Mouse (Mus musculus): ENCODE data around the gene Zmiz1.

Gene Zmiz1

DNA sequence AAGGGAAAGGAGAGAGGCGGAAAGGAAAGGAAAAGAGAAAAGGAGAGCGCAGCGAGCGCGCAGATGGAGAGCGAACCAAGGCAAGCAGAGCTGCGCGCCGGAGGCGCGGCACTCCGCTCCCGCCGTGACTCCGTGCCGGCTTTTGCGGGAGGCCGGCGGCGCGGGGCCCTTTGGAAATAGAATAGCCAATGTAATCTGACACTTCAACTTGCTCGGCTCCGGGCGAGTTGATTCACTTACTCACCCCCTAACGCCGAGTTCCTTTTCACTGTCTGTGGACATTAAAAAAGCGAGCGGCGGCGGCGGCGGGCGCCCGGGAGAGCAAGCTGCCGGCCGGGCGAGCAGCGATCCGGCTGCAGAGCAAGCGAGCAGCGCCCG lies at the start of gene Zmiz1:
Gene Zmiz1 (plus strand): TSS at position 170 of the 378 bp plus-strand sequence.
- DNase-seq (ENCODE audit: low read depth): peak; percentile 88

DNA sequence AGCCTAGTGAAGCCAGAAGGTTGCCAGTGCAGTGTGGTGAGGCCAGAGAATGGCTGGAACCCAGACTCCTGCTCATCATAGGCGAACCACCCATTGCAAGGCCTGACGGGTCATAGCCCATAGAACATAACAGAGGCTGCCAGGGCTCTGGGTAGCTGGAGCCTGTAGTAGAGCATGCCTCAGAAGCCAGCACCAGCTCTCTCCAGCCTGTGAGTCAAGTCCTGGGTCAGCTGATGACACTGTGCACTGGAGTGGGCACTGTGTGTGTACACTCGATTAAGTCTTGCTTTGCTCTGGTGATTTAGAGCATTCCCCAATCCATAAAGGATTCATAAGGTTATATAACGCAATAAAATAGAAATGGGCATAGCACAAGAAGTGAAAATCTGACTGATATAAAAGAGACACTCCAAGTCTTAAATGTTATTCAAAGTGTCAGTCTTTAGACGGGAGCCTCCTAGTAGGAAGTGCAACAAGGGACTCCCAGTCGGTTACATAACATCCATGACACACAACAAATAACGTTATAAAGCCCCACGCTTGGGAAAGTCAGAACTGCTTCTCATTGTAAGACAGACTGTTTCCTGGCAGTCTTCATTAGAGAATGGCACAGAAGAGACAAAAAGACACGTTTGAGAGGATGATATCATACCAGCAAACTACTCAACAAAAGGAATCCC lies 47.0 kb upstream of the Zmiz1 start:
- no peak for DNase-seq (ENCODE audit: low read depth)

DNA sequence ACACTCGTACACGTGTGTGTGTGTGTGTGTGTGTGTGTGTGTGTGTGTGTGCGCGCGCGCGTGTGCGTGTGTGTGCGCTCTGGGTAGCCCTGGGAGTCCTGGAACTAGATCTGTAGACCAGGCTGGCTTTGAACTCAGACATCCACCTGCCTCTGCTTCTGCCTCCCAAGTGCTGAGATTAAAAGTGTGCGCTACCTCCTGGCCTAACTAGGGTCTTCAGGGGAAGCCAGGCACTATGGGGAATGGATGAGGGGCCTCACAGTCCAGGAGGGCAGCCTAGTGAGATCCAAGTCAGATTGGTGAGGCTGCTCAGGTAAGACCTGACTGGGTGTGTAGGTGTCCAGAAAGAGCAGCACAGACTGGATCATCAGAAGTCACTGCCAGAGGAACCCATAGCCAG lies 46.2 kb upstream of the Zmiz1 start:
- DNase-seq (ENCODE audit: low read depth): no peak

DNA sequence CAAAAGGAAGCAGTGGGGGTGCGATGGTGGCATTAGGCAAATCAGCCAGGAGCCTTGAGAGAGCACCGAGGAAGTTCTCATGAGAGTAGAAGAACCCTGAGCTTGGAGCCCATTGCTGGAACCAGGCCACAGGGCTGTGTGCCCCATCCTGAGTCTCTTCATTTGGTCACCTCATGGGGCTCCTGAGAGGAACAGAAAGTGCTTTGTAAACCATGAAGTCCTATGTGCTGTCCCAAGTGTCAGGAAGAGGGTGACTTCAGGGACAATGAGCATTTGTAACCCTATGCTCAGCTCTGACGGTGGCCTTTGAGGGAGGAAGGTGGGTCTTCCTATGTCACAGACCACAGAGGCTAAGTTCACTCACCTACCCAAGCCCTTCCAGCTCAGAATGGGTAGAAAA lies 45.5 kb upstream of the Zmiz1 start:
- no peak for DNase-seq (ENCODE audit: low read depth)

DNA sequence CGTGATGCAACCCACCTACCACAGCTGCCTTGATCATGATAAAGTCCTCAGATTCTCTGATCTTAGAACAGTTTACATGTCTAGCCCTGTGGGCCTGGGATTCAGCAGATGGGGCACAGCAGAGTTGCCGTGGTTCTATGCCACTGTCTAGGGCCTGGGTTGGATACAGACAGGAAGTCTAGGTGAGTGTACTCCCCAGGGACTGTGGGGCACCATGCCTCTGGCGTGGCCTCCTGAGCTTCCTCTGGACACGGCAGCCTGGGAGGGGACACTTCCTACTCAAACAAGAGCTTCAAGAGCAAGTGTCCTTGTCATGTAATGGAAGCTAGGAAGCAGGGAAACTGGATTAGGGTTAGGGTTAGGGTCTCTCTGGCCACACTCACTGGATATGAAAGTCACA lies 44.9 kb upstream of the Zmiz1 start:
- no peak for DNase-seq (ENCODE audit: low read depth)

DNA sequence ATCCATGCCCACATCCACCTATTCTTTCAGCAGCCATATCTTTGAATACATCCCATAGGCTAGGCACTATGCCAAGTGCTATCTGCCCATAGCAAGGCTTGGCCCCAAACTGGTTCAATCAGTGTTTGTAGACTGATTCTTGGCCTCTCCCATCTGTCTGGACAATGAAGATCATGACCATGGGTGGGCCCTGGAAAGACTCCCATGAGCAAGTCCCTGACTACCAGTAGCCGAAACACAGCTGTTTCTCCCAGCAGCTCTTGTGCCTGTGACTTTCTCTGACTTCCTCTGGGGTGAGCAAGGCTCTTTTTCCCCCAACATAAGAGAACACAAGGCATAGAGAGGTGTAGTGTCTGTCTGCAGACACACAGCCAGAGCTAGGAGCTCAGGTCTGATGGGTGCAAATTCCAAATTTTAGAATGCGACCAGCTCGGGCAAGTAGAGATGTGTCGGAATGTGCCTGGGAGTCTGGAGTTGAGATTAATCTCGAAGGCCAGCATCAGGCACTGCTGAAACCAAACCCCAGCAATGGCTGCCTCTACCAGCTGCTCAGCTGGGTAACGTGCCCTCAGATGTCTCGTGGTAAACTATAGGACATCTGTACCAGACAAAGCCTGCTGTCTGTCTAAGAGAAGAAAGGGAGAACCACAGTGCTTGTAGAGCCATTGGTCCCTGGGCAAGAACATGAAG lies 38.8 kb upstream of the Zmiz1 start:
- DNase-seq (ENCODE audit: low read depth): no peak

DNA sequence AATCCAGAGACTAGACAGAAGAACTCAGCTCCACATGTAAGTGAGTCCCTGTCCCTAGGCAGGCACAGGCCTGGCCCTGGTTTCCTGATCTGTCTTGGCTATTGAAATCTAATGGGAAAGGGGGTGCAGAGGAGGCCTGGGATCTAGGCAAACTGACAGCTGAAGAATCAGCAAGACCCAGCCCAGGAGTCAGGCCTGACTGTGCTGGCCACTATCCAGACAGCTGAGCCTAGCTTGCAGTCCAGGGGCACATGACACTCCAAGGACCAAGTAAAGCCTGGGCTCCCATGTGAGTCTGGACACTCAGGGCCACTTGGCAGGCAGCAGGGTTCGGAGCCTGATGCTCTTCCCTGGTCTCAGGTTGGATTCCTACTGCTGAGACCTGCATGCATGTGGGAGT lies 38.0 kb upstream of the Zmiz1 start:
- DNase-seq (ENCODE audit: low read depth): no peak

DNA sequence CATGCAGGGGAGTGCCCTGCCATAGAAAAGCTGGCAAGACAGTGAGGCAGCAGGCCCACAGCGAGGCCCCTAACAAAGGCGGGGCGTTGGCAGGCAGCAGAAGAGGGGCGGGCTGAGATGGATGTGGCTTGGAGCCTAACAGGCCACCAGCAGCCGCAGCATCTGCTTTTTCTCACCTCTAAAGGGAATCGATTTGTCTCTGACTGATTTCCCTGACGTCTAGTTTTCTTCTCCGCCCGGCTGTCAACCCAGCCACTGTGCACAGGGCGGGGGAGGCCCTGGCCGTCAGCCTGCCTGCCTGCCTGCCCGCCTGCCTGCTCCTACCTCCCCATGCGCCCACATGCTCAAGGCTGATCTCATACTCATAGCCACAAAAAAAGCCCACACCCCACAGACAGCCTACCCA lies 37.4 kb upstream of the Zmiz1 start:
- DNase-seq (ENCODE audit: low read depth): peak; percentile 48

DNA sequence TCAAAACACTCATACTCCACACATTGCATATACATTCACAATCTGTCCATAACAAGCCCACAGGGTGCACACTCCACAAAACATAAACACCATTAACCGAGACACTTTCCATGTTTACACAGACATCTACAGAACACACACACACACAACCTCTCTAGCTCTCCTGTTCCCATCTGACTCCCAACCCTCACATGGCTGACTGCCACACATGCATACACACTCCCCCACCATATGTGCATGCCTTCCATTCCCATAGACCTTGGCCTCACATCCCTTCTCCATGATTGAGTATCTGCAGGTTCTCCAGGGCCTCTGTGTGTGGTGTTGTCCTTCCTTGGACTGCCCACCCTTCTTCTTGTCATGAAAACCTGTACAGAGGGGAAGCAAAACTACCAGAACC lies 36.0 kb upstream of the Zmiz1 start:
- DNase-seq (ENCODE audit: low read depth): no peak

DNA sequence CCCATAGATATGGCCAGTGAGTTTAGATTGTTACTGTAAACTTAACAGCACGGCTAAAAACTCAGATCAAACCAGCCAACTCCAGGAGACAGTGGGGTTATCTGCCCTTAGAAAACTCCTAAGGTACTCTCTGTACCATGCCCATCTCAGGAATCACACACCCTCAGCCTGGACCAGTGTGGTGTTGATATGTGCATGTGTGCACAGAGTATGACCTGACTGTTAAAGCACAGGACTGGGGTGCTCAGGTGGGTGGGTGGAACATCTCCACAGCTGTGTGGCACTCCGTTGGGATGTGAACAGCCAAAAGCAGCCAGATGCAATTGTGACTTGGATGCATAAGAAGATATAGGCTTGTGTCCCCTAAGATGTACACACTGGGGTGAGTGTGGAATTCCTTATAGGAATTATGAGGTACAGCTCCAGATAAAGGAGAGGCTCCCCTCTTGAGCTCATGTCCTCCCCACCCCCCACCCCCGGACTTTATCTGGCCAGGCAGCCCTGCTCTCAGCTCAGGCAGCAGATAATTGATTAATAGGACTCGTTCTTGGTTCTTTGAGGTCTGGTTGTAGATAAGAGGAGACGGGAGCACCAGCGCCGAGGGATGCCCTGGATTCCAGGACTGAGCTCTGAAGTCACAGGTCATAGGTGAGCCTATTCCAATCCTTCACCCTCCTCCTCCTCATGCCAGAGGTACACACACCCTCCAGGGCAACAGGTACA lies 35.1 kb upstream of the Zmiz1 start:
- no peak for DNase-seq (ENCODE audit: low read depth)

DNA sequence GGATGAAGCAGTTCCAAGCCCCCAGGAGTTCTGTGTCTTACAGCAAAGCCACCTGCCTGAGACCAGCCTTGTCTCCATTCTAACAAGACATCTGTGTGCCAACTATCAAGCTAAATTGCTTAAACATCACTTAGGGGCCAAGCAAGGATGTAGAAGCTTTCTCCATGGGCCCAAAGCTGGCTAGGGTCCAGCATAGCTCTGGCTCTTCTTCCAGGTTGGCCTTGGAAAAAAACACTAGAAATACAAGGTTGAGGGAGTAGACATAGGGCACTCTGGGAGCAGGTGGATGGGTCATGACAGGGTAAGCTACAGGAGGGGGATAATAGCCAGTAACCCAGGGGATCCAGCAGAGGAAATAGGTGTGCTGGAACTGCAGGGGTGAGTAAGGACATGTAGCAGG lies 20.7 kb upstream of the Zmiz1 start:
- no peak for DNase-seq (ENCODE audit: low read depth)

DNA sequence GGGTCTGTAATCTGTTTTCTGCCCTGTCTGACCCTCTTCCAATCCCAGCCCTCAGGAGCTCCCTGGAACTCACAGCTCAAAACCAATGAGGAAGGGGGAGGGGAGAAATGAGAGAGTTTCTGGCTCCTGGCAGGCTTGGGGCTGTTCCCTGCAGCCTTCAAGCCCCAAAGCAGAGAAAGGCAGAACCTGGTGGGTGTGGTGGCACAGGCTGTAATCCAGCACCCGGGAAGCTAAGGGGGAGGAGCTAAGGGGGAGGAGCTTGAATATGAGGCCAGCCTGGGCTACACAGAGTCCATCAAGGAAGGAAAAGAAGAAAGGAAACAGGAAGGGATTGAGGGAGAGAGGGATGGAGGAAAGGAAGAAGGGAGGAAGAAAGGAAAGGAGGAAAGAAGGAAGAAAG lies 18.9 kb upstream of the Zmiz1 start:
- DNase-seq (ENCODE audit: low read depth): no peak

DNA sequence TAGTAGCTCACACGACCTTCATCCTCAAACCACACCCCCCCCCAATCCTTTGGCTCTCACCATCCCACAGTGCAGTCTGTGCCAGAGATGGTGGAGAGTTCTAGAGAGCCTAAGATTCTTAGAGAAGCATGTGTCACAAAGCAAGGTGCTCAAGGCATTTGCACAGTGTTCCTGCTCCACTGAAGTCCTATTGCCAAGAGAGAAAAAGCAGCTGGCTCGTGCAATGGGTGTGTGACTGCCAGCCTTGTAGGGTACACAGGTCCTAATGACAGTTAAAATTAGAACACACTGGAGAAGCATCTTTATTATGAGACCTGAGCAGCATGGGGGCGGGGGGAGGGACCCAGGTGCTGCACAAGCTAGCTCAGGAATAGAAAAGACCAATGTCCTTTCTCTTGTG lies 18.2 kb upstream of the Zmiz1 start:
- no peak for DNase-seq (ENCODE audit: low read depth)

DNA sequence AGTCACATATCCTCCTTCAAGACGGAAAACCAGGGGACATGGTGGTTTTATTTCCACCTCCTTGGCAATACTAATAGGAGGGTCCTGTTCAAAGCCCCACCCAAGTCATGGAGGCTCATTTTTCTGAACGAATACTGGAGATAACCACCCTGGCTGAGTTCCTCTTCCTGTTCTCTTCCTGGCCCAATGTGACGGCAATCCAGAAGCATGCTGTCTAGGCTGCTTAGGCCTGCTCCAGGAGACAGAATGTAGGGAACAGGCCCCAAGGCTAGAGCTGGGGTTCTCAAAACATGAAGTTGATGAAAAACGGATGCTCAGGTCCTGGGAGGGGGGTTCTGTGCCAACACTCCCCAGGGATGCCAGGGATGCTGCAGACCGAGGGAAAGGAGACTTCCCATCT lies 17.5 kb upstream of the Zmiz1 start:
- DNase-seq (ENCODE audit: low read depth): no peak

DNA sequence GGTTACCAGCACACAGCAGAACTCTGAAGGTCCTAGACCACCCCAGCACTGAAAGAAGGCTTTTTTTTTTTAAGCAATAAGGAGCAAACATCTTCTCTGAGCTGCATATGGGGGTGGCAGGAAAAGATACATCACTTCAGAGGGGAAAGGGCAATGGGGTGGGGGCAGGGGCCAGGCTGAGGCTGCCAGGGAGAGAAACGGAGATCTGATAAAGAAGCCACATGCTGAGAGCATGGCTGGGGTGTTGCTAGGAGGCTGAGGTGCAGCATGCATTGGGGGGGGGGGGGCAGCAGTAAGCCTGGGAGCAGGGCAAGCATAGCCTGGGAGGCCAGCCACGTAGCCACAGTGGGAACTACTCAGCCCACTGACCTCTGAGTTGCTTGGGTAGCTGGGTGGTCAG lies 16.3 kb upstream of the Zmiz1 start:
- DNase-seq (ENCODE audit: low read depth): peak; percentile 31

DNA sequence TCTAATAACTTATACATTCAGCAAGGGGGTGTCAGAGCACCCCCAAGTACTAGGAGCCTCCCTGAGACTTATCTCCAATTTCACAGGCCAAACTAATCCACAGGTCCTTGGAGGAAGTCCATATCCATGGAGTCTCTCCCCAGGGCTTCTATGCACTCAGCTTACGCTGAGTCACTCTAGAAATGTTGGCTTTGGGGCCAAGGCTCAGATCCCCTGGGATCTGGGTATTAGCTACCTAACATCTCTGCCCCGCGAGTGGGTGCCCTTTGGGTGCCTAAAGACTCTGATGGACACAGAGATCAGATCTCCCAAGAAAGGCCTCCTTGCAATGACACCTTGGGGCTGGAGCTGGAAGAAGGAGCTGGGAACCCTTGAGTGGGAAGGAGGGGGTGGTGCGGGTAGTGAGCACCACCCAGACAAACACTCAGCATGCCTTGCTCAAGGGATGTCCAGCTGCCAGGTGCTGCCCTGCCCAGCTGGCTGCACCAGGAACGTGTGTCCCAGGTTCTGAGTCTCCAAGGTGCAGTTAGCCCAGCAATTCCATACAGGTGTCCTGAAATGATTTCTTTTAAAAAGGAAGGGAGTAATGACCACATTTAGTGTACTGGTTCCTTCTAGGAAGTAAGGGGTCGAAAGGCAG lies 11.7 kb upstream of the Zmiz1 start:
- DNase-seq (ENCODE audit: low read depth): no peak

DNA sequence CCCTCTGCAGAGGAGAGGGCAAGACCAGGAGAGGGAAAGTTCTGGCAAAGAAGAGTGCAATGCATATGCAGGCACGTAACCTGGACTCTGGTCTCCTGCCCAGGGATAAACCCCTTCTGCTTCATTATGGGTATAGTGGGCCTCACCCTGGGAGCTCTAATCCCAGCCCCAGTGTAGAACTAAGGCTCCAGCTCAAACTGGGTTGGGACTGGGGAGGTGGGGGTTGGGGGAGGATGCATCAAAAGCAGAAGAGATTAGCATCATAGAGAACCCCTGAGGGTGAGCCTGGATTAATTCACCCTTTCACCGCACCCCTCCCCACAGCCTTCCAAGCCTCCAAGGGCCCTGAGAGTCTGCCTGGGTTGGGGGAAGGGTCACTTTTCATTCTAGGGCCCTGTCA lies 10.5 kb upstream of the Zmiz1 start:
- no peak for DNase-seq (ENCODE audit: low read depth)

DNA sequence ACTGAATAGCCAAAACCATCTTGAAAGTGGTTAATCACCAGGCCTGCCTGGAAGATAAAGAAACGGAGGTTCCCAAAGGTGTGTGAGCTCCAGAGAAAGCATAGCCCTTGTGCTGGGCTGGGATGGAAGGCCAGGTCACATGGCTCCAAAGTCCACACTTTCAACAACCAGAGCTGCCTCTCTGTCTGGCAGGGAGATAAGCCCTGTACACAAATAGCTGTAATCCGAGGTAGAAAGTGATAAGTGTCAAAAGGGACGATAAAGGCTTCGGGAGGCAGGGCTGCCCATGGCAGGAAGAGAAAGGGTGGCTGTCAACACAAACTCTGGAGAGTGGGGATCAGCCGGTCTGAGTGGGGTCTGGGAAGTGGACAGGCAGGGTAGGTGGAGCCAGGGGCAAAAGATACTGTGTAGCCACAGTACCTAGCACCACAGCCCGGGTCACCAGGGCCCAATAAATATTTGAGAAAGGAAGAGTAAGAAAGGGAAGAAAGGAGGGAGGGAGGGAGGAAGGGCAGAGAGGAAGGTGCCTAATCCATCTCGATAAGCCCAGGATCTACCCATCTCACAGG lies 7.8 kb upstream of the Zmiz1 start:
- no peak for DNase-seq (ENCODE audit: low read depth)

DNA sequence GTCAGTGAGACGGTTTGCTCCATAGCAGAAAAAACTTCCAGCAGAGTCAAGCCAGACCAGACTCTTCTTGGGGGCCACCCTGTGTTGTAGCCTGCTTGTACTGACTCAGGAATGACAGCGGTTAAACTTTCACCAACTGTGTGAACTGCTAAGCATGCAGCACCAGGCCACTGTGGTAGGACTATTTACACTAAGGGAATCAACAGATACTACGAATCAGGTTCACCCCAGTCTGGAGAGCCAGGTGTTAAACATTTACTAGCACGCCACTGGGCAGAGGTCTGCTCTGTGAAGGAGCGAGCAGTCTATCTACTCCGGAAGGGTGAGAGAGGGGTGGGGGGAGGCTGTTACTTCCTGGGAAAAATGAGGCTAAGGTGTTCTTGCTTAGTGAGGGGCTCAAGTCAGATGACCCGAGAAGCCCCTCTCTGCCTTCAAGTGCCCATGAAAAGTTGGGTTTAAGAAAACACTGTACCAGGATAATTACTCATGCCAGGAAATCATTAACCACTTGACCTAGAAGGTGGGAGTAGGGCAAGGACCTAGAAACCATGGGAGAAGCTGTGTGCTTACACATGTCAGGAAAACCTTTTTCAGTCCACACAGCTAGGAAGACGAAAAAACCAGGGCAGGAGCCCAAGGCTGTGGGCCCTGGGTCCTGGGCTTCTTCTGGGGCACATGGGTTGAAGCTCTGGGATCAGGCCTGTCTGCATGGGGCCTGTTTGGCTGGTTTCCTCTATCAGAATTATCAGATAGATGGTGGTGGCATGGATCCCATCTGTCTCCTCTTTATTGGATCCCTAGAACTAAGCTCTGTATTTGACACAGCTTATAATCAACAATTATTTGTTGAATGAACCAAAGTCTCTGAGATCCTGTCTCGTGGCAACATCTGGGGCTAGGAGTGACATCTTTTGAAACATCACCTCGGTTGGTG lies 7.0 kb upstream of the Zmiz1 start:
- DNase-seq (ENCODE audit: low read depth): no peak

DNA sequence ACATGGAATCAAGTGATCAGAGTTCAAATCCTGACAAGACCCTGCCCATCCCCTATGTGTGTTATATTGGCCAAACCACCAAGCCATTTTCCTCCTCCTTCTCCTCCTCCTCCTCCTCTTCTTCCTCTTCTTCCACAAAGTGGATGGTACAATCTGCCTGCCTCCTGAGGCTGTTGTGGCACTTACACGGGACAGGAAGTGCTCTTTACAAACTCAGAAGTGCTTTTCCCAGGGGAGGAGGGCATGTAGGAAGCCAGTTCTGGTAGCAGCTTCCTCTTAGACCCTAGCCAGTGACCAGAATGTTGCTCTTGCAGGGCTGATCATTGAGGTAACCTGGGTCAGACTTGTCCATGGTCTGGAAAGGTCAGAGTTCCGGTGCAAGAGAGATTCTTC lies 6.4 kb upstream of the Zmiz1 start:
- peak; percentile 32 for DNase-seq (ENCODE audit: low read depth)

DNA sequence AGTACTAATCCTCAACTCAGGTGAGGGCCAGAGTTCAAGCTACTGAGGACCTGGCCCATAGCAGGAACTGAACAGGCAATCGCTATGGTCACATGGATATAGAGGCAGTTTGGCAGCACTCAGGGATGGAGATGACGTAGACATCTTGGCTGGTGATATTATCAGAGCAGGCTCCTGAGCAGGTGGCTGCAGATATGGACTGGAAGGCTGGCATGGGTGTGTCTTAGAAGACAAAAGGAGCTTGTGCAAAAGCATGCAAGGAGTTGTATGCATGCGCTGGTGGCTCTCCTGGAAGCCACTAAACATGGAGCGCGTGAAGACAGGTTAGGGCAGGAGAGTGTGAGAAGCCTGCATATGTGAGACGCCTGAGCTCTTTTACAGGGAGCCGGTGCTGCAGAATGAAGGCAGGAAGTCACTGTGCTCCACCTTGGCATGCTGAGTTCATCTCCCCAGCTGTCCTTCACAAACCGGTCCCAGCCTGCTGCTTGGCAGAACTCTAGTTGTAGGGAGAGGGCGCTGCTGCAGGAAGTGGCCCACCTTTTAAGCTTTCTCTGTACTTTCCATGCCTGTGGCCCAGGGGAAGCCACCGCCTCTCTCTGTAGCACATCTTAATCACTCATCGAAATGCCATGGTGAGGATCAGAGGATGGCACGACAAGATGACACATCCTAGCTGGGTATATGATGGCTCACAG lies 4.8 kb upstream of the Zmiz1 start:
- DNase-seq (ENCODE audit: low read depth): peak; percentile 78
